Mouse (Mus musculus): ENCODE measurements around the gene Scml4.

Scml4 gene

DNA sequence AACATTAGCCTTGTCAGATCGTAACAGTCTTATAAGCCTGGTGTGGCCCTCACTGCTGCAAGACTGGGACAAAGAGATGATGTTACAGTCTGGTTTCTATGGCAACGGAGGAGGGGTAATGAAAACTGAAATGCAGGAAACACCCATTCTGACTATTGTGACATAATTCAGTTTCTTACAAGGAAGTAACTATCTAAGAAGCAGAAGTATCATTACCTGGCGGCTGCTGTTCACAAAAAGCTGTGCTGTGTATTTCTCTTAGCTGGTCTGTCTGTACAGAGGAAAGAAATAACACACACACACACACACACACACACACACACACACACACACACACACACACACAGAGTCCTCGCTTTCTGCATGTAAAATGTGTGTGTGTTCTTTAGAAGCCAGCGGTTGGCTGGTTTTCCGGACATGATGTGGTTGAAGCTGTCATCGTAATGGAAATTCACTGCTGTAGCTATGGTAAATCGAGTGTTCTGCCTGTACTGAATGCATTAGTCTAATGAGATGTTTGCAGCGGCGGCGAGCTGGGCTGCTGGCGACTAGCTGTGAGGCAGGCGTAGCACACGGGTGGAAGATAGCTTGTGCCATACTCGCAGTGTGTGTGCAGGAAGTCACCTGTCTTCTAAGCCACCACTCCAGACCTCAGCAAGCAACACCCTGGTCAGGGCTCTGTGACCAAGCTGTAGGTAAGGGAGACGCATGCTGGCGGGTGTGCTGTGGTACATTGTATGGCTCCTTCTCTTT is at the start of gene Scml4:
Scml4 (plus strand) TSS at position 212 of the 753 bp plus-strand sequence.
- no peak for DNase-seq (ENCODE audit: extremely low spot score)

DNA sequence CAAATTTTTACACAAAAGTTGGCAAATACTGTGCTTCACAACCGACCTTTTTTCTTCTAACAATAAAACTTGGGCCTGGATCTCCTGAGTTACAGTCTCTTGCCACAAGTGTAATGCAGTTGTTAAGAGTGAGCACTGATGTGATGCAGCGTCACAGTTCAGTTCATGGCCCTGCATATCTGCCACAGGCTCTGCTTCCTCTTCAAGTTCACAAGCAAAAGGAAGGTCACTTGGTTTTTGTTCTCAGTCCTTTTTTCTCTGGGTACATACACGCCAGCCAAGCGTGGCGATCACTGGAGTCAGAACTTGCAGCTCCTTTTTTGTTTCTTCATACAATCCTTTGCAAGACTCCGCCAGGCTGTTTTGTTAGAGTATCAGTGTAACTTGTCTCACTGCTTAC is 34.2 kb upstream of the Scml4 start:
- DNase-seq (ENCODE audit: extremely low spot score): no peak

DNA sequence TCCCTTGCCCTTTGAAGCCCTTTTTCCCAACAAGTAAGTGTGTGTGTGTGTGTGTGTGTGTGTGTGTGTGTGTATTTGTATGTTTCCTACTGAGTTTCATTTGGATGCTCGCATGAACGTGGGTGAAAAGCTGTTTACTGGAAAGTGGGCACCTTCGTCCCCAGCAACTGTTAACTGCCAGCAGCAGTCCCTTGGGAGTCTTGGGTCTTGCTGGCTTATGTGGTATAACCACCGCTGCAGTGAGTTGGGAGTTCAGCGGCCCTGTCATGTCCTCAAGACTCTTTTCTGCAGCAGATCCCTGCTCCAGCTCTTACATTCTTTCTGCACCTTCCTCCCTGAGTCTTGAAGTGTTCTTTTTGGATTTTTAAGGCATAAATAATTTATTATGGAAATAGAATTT is 33.0 kb upstream of the Scml4 start:
- DNase-seq (ENCODE audit: extremely low spot score): no peak

DNA sequence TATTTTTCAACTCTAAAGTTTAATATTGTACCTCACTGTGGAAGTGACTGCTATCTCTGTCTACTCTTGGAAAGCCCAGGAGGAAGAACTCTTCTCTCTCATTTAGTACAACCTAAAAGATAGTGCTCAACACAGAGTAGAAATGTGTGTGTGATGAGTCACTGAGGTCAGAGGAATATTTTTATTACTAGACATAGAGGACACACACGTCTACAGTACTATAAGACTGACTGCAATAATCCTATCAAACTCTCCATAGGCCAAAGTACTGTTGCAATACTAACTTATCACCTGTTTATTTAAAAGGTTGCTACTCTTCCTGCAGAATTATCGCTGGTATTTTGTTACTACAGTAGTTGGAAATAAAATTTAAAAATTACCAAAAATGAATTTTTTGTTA is 30.2 kb upstream of the Scml4 start:
- no peak for DNase-seq (ENCODE audit: extremely low spot score)

DNA sequence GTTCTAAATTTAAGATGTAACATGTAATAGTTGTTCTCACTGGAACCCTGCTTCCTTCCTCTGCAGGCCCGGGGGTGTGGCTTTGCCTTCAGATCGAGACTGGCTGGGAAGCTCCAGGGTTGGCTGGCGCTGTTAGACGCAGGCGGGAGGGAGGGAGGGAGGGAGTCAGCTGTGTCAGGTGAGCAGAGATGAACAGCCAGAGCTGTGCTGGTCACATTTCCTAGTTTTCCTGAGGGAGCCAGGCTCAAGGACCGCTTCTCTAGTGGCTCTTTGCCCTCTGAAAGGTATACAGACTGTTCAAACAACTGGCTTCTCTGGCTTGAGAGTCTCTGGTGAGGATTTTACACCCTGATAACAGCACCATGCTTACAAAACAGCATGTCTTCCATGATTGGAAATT is 29.8 kb upstream of the Scml4 start:
- DNase-seq (ENCODE audit: extremely low spot score): no peak

DNA sequence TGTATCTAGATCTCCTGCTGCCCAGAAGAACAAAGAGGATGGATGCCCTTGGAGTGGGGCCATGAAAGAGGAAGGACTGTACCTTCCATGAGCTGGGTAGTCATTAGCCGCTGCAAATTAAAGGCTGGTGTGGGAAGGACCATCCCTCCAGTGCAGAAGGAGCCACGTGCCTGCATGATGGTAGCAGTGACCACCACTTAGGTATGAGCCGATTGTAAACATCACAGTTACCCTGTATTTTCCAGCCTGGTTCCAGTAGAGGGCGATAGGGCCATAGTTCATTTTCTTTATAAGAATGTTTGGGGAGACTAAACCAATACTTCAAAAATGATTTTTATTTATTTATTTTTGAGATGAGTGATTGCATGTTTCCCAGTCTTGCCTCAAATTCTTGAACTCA is 27.5 kb upstream of the Scml4 start:
- DNase-seq (ENCODE audit: extremely low spot score): no peak

DNA sequence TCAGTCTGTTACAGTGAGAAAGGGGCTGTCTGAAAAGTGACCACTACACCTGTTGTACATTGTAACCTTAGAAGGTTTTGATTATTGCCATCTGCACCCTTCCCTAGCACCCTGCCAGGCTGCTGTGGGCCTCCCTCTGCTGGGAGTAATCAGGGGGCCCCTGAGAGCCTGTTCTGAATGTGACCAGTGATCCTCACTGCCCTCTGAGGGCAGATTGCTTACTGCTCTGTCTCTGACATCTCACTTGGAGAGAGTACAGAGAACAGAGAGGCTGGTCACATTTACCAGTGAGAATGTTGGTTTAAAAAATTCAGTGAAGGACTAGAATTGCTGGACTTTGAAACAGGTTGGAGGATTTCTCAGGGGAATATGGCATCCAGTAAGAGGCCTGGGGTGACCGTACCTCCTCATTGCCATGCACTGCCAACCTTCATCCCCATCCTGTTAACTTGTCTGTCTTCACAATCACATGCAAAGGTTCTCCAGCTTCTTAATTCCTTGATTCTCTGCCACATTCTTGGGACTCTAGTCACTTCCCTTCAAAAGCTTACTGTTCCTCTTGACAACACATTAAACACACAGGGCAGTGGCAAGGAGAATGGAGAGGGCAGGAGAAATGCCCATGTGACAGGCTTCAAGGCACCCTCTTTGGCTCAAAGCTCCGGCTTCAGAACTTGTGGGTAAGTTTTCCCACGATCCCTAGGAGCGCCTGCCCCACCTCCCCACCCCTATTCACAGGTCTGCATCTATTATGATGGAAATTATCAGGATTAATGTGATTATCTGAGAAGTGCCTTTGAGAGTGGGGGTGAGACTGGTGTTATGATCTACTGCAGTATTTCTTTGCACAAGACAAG is 26.1 kb upstream of the Scml4 start:
- DNase-seq (ENCODE audit: extremely low spot score): no peak

DNA sequence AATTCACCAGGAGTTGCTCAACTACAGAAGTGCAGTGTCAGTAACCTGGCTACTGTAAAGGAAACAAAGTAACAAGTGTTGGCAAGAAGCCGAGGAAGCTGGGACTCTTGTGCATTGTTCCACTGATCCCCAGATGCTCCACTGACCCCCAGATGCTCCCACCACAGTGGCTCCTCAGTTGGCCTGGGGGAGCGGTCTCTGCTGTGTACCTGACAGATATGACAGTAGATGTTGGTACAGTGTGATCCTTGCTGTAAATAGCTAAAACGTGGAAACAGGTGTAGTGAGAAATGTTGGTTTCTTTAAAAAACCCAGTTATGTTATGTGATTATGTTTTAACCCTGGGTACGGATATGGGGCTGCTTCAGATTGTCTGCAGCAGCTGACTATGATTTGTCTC is 22.1 kb upstream of the Scml4 start:
- no peak for DNase-seq (ENCODE audit: extremely low spot score)

DNA sequence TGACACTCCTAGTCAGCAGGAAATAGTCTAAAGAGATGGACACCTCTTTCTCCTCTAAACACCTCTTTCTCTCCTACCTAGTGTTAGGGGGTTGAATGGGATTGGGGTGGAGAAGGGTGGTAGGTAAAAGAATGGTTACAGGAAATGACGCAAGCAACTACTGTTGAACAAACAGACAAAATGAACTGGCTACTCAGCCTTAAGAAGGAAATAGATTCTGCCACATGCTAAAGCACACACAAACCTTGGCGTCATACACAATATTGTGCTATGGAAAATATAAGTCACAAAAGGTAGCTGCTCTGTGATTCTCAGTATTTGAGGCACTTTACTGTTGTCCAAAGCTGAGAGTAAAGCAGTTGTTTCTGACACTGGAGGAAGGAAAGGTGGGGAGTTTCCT is 21.4 kb upstream of the Scml4 start:
- DNase-seq (ENCODE audit: extremely low spot score): no peak

DNA sequence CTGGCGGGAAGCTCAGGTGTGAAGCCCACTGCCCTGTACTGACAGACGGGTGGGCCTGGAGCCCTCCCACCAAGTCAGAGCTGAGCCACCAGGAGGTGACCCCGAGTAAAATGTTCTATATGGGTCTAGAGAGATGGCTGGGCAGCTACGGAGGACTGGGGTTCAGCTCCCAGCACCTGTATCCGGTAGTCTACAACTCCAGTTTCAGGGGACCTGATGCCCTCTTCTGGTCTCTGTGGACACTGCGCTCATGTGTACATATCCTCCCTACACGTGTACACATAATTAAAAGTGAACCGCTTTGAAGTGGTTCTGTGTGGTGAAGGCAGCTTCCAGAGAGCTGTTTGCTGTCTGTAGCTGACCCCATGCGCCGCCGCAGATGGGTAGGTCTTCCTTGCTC is 20.1 kb upstream of the Scml4 start:
- no peak for DNase-seq (ENCODE audit: extremely low spot score)

DNA sequence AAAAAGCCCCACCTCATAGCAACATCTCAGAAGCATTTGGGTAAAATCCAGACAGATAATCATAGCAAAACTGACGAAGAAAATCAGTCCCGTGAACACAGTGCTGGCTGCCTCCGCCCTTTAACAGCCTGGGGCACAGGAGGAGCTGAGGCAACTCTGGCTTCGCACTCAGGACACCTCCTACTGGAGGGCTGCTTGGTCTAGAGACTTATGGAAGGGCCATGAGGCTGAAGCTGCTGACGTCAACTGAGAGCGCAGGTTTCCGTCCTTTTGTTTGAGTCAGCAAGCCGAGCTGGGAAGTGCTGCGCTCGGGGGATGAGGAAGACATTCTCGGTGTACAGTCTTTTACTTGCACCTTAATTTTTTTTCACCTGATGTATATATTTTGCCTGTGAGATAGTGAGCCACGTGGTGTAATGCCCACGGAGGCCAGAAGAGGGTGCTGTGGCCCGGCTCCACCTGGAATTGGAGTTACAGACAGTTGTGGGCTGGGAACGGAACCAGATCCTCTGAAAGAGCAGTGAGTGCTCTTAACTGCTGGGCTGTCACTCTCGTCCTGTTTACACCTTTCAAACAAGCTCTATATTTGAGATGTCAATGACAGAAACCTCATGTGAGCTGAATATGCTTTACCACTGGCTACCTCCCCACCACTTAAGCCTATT is 18.5 kb upstream of the Scml4 start:
- DNase-seq (ENCODE audit: extremely low spot score): no peak

DNA sequence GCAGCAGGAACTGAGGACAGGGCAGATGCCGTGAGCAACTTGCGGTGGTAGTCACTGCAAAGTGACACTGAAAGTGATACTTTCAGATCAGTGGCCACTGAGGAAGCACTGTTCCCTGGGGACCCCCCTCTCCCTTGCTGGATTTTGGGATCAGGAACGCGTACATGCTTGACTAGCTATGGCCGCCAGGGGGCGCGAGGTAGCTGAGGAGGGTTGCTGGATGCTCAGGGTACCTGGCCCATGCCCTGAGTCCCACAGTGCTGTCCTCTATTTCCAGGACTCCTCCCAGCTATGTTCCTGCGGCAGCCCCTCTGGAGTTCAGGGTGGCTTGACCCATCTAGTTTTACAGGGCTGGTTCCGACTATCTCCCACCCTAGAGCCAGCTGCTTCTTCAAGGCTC is 17.8 kb upstream of the Scml4 start:
- peak; percentile 80 for DNase-seq (ENCODE audit: extremely low spot score)

DNA sequence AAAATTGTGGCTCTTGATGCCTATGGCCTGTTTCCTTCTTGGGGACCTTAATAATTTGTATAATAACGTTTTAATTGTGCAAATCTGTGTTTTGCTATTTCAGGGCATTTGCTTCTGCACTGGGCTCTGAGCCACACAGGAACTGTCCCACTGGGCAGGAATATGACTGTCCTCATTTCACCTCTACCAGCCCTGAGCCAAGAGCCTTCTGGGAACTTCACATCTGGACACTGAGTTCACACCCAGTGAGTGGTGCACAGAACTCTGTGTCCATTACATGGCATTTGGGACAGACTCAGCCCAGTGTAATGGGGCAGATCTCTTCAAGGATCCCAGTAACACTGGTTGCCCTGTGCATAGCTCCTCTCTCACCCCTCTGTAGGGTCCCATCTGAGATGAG is 16.8 kb upstream of the Scml4 start:
- DNase-seq (ENCODE audit: extremely low spot score): no peak

DNA sequence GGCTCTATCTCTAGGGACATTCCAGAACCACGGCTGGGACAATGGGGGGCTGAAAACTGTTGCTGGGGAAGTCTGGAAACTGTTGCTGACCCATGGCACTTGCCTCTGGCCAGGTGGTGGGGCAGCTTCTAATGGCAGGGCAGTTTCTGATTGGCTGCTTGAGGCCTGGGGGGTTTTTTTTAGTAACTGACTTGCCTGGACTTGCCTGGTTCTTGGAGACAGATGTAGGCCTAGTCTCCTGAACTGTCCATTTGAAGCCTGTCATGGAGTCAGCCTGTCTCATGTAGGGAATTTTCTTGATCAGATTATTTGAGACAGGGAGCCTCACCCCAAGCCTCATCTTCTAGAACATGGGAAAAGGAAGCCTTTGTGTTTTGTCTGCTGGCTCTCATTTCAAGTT is 14.7 kb upstream of the Scml4 start:
- DNase-seq (ENCODE audit: extremely low spot score): no peak

DNA sequence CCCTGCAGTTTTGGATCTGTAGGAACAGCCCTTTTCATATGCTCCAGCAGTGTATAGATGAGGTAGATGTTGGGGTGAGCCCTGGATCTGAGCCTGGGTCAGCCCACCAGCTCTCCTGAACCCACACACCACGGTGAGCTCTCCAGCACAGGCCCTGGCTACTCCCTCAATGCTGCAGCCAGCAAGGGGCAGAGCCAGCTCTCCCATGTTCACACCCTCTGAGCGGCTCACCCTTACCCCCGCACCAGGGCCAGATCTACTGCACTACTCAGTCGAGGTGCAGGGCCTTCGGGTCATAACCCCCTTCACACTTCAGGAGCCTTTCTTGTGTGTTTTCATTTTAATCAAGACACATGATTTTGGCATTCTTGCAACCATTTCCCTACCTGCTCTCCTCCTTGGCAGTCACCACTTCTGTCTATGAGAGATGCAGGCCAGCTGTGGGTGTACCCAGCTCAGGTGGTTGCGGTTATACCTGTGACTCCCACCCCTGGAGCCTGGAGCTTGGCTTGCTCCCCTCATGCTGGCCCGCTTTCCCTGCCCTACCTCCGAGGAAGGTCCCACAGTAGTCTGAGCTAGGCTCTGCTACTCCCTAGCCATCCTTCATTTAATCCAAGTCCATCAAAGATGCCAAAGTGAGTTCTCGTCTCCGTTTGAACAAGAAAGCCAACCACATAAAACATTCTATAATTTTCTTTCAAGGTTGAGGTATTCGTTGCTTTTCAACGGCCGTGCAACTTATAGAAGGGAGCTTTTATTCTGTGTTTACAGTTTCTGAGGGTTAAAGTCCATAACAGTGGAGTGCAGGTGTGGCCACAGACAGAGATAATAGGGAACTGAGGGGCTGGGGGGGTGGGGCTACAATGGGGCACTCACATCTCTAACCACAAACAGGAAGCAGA is 11.7 kb upstream of the Scml4 start:
- DNase-seq (ENCODE audit: extremely low spot score): no peak

DNA sequence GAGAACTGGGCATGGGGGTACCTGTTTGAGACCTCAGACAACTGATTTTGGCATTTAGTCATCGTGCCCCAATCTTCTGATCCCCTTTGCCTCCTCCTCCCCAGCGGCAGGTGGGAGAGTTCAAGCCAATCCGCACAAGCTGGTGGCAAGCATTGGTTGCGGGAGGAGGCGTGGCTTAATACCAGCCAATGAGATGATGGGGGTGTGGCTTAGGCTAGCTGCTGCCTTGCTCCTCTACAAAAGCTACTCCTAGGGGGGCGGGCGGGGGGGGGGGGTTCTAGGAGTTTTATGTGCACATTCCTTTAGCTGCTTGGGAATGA is 11.1 kb upstream of the Scml4 start:
- no peak for DNase-seq (ENCODE audit: extremely low spot score)

DNA sequence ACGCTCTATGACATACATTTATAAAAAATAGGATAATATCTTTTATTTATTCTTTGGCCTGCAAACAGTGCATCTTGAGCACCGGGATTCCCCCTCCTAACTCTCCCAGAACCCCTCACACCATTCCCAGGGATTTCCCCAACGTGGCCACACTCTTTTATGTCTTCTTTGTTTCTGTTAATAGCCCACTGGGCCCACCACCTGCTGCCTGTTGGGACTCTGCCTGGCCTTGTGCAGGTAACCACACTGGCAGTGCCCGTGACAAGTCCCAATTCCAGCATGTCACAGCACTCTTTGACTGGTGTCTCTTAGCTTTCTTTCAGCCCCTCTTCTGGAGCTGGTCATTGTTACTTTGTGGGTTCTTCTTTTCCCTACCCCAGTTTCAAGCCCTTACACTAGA is 5.3 kb upstream of the Scml4 start:
- DNase-seq (ENCODE audit: extremely low spot score): no peak

DNA sequence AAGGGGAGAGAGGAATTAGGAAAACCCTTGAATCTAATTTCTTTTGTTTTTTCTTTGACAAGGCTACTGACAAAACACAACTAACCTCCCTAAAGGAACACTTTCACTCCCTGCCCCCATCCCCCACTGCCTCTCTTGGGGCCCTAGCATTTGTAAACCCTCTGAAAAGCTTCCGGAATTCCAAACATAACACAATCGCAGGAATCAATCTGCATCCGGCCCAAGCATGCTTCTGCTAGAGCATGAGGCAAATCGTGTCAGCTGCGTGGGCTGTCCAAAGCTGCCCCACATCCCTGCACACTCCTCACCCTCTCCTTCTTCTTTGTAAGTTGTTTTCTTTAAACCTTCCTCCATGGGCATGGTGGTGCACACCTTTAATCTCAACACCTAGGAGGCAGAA is 4.9 kb upstream of the Scml4 start:
- DNase-seq (ENCODE audit: extremely low spot score): no peak

DNA sequence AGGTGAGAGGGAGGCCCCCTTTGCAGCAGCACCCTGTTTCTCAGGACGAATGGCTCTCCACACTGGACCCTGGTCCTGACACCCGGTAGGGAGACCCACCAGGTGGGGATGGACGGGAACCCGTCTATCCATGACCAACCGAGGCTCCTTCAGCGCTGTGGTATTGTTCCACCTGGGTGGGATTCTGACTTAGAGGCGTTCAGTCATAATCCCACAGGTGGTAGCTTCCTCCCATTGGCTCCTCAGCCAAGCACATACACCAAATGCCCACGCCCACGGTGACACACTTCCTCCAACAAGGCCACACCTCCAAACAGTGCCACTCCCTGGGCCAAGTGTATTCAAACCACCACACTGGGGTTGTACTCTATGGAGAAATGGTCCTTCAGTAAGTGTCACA is 3.6 kb upstream of the Scml4 start:
- DNase-seq (ENCODE audit: extremely low spot score): no peak

DNA sequence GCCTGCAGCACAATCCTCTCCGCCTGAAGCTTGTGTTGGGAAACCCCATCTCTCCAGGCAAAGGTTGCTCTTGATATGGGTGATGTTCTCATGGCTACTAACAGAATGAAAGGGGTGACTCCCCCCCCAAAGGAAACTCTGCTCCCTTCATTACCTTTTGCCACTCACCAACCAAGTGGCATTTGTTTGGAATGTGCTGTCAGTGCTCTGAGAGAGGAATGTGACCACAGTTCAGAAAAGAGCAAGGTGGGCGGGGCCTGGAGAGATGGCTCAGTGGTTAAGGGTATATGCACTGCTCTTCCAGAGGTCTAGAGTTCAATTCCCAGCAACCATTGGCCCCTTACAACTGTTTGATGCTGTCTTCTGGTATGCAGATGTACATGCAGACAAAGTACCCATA is 3.1 kb upstream of the Scml4 start:
- no peak for DNase-seq (ENCODE audit: extremely low spot score)

DNA sequence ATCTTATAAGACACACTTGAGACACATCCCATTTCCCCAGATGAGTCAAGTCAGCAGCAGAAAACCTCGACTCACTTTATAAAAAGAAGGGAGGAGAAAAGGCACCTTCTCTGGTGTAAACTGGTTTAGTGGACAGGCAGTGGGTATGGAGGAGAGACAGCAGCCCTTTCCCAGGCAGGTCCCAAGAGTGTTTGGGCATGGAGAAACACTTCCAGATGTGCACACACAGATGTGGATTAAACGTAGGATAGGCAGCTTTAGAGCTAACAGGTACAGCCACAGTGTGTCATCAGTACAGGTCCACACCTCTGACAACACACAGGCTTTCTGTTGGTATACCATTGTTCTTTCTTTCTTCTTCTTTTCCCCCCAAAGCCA is 400 bp upstream of the Scml4 start:
- DNase-seq (ENCODE audit: extremely low spot score): no peak

DNA sequence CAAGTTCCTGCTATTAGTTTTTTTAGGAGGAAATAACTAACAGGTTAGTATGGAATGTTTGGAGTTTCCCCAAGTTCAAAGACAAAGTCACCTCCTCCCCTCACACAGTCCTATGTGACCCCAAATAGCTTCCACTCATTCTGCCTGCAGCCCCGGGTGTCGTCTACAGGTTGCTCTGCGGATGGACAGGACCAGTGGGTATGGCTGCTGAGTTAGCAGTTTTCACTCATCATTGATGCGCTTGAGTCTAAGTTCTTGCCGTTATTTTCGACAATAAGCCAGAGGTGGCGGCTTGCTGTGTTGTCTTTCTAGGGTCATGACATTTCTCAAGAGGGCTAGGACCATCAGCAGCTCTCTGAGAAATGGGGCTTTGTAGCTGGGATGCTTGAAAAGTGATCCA is 1.3 kb downstream of the Scml4 start:
- no peak for DNase-seq (ENCODE audit: extremely low spot score)
